Mouse (Mus musculus) stomach, postnatal 0 days (tissue): ENCODE results near the gene Farp1. TPM values are rescaled to one million over a fixed set of nuclear protein-coding genes. Genes with fewer than 3 reads are reported as not detected.

ENCODE experiments used
- ATAC-seq: fragments of 200-750 bp; cut with Nextera tagmentation; 2 replicates; pipeline ENCODE4 v1.8.0; 2017; ENCODE audit not compliant: low FRiP score, low TSS enrichment
- DNase-seq: peaks from one replicate; pipeline ENCODE4 v3.0.0-alpha.2; 2016; ENCODE audit warnings: low spot score
- H3K27ac ChIP-seq: fragments of 300-500 bp; sonication (generic); replicated peaks from 2 replicates; pipeline ENCODE4 v1.5.1; 2014; ENCODE audit warnings: mild to moderate bottlenecking, control low read depth
- H3K27me3 ChIP-seq: fragments of 300-500 bp; sonication (generic); 2 replicates; pipeline ENCODE4 v1.6.1; 2014; ENCODE audit warnings: low read length; ENCODE audit not compliant: control insufficient read depth, insufficient read depth
- H3K36me3 ChIP-seq: fragments of 300-500 bp; sonication (generic); 2 replicates; pipeline ENCODE4 v1.6.1; 2014; ENCODE audit warnings: low read length, mixed read lengths; ENCODE audit not compliant: control insufficient read depth, insufficient read depth
- H3K4me1 ChIP-seq: fragments of 300-500 bp; sonication (generic); replicated peaks from 2 replicates; pipeline ENCODE4 v1.6.1; 2014; ENCODE audit warnings: antibody characterized with exemption; ENCODE audit not compliant: control insufficient read depth, insufficient read depth
- H3K4me2 ChIP-seq: fragments of 300-500 bp; sonication (generic); replicated peaks from 2 replicates; pipeline ENCODE4 v1.6.1; 2014; ENCODE audit warnings: low read depth, mild to moderate bottlenecking, control low read depth, moderate library complexity
- H3K4me3 ChIP-seq: fragments of 300-500 bp; sonication (generic); 2 replicates; pipeline ENCODE4 v1.5.1; 2014; ENCODE audit warnings: low read depth, low read length, control low read depth
- H3K9ac ChIP-seq: fragments of 300-500 bp; sonication (generic); 2 replicates; pipeline ENCODE4 v1.6.1; 2014; ENCODE audit warnings: mild to moderate bottlenecking, low read length, control low read depth, mixed read lengths
- H3K9me3 ChIP-seq: fragments of 300-500 bp; sonication (generic); 2 replicates; pipeline ENCODE4 v1.6.1; 2016; ENCODE audit warnings: low read length; ENCODE audit not compliant: control insufficient read depth
- CTCF ChIP-seq: IDR thresholded peaks from 2 replicates; pipeline ENCODE4 v1.5.1; 2016; ENCODE audit warnings: antibody characterized with exemption, low read depth, mild to moderate bottlenecking, moderate library complexity
- EP300 ChIP-seq: optimal IDR thresholded peaks from 2 replicates; pipeline ENCODE3; 2016; ENCODE audit warnings: antibody characterized with exemption
- WGBS: fragments of 180-500 bp; shearing (Covaris S2); extraction: QIAGEN DNeasy Blood & Tissue Kit; methylation state at CpG from one replicate; pipeline ENCODE4 v1.1.7; 2014; 5-methylcytosine and 5-hydroxymethylcytosine counted together
- polyA plus RNA-seq: library from polyadenylated mRNA; unstranded; fragments of >200 nt; fragmentation: Nextera tagmentation; extraction: Ambion mirVana; gene quantifications from 2 replicates; pipeline ENCODE4 v1.2.1, GENCODE M21; 2015

Farp1 gene
- polyA plus RNA-seq, 1 experiment from 2014 or later = 4.6 TPM

DNA sequence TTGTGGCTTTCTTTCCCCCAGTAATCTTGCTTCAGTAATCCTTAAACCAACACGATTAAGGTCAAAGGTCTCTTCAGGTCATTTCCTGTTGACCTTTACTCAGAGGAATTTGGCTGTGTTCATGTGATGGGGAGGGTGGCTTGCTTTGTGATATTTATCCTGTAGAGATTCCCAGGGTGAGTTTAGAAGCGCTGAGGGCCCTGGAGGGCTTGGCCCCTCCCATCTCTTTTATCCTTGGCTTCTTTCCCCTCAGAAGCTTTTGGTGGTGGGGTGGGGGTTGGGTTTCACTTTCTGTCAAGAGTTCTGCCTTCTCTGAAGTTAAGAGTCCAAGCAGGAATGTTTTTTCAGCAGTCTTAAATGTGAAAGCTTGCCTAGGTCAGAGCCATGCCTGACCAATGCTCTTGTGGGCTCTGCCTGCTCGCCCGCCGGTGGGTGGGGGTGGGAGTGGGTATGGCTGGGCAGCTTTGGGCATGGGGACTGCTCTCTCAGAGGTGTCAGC is 18.1 kb downstream of the Farp1 start:
- H3K4me3 ChIP-seq = no peak overlapping the region
- TF ChIP-seq EP300 (no peak), CTCF (no peak)

DNA sequence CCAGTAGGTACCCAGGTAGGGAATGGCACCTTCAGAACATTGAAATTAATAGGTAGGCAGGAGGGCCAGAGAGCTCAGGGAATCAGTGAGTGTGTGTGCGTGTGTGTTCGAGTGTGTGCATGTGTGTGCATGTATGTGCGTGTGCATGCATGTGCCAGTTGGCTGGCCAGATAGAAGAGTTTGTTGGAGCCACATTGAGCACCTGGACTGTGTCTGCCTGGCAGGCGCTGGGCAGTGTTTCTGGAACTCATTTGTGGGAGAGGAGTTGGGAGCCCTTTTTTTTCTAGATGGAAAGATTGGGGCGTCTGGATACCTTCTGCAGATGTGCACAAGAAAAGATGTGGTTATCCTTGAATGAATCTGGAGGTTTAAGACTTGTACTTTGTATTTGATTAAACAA is 19.1 kb downstream of the Farp1 start:
- no peak for DNase-seq
- Histone ChIP-seq H3K9me3 (no peaks in the 10 kb centered on the region), H3K27me3 (no peaks in the 10 kb centered on the region), H3K27ac (no peak overlapping the region), H3K4me2 (no peak overlapping the region), H3K4me1 (peaks cover 2% of the 10 kb centered on the region; the same call in 1 of the 2 replicates), H3K4me3 (no peak overlapping the region), H3K9ac (no peak overlapping the region), H3K36me3 (no peaks in the 10 kb centered on the region)
- WGBS = 66% methylated on average over 5 of the region's 5 CpGs
- TF ChIP-seq EP300 (no peak), CTCF (no peak)
- no peak for ATAC-seq

More for the DNA sequence above, 18.1 kb downstream of the Farp1 start:
- Histone ChIP-seq H3K27ac (peak overlapping the region; percentile 75), H3K9ac (no peak overlapping the region), H3K36me3 (no peaks in the 10 kb centered on the region), H3K4me1 (peaks cover 2% of the 10 kb centered on the region; the same call in 1 of the 2 replicates), H3K4me2 (peak overlapping the region; percentile 29; the same call in 1 of the 2 replicates), H3K9me3 (no peaks in the 10 kb centered on the region), H3K27me3 (no peaks in the 10 kb centered on the region)
- ATAC-seq (peak; percentile 62), DNase-seq (peak; percentile 30)
- 5% methylated on average over 5 of the region's 5 CpGs for WGBS

DNA sequence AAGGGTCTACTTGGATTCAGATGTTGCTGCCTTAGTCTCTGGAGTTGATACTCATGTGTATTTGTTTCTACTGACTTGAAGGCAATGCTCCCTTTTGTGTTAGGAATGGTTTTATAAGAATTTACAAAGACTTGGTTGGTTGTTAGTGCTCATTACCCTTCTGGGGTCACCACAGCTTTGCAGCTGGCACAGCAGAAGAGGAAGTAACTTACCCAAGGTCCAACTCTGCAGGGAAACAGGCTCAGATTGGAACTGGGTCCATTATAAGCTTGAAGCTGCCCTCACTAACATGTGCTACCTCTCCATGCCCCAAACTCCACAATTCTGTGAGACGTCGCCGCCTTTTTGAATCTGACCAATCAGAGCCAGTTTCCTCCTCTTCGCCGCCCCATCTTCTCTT is 22.8 kb downstream of the Farp1 start:
- WGBS = 97% methylated on average over 5 of the region's 5 CpGs
- no peak overlapping the region for H3K4me3 ChIP-seq
- no peaks in the 10 kb centered on the region for H3K27me3 ChIP-seq
- no peak for TF ChIP-seq CTCF
- no peak for TF ChIP-seq EP300
- DNase-seq (no peak), ATAC-seq (no peak)
- peaks cover 5% of the 10 kb centered on the region; the same call in 1 of the 2 replicates for H3K4me1 ChIP-seq
- no peak overlapping the region for H3K9ac ChIP-seq
- no peak overlapping the region for H3K4me2 ChIP-seq
- no peak overlapping the region for H3K27ac ChIP-seq
- H3K9me3 ChIP-seq = no peaks in the 10 kb centered on the region
- no peaks in the 10 kb centered on the region for H3K36me3 ChIP-seq

DNA sequence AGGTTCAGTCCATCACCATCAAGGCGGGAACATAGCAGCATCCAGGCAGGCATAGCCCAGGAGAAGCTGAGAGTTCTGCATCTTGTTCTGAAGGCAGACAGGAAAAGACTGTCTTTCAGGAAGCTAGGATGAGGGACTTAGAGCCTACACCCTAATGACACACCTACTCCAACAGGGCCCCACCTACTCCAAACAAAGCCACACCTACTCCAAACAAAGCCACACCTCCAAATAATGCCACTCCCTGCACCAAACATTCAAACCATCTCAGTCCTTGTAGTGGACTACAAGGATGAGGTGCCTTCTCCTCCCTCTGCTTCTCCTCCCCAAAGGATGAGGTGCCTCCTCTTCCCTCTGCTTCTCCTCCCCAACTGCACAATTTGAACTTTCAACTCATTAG is 23.5 kb downstream of the Farp1 start:
- Histone ChIP-seq H3K4me2 (no peak overlapping the region), H3K36me3 (no peaks in the 10 kb centered on the region), H3K9ac (no peak overlapping the region), H3K4me3 (no peak overlapping the region), H3K9me3 (no peaks in the 10 kb centered on the region), H3K4me1 (peaks cover 5% of the 10 kb centered on the region; the same call in 1 of the 2 replicates), H3K27ac (no peak overlapping the region), H3K27me3 (no peaks in the 10 kb centered on the region)
- 95% methylated on average over 1 of the region's 1 CpGs for WGBS
- no peak for DNase-seq
- ATAC-seq = no peak
- TF ChIP-seq EP300 = no peak
- TF ChIP-seq CTCF = no peak

DNA sequence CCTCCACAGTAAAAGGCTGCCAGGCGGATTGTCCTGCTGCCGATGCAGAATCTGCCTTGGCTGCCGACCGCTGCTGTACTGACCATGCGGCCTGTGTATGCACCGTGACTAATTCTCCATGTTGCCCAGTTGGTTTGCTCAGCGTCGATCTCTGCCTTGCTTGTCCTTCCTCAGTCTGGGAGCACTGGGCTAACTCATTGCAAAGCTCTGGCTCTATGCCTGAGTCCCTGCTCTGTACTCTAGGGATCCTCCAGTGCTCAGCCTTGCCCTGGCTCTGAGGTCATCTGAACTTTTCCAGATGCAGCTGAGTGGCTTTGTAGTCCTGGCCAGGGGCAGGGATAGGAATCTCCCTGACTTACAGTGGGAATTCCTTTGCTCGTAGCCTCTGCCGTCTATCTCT is 24.3 kb downstream of the Farp1 start:
- H3K27ac ChIP-seq = no peak overlapping the region
- no peak overlapping the region for H3K4me2 ChIP-seq
- H3K9me3 ChIP-seq = no peaks in the 10 kb centered on the region
- peaks cover 5% of the 10 kb centered on the region; the same call in 1 of the 2 replicates for H3K4me1 ChIP-seq
- H3K9ac ChIP-seq = no peak overlapping the region
- H3K27me3 ChIP-seq = no peaks in the 10 kb centered on the region
- no peak overlapping the region for H3K4me3 ChIP-seq
- ATAC-seq (no peak), DNase-seq (no peak)
- no peaks in the 10 kb centered on the region for H3K36me3 ChIP-seq
- TF ChIP-seq EP300 = no peak
- TF ChIP-seq CTCF = no peak
- WGBS = 58% methylated on average over 10 of the region's 10 CpGs

DNA sequence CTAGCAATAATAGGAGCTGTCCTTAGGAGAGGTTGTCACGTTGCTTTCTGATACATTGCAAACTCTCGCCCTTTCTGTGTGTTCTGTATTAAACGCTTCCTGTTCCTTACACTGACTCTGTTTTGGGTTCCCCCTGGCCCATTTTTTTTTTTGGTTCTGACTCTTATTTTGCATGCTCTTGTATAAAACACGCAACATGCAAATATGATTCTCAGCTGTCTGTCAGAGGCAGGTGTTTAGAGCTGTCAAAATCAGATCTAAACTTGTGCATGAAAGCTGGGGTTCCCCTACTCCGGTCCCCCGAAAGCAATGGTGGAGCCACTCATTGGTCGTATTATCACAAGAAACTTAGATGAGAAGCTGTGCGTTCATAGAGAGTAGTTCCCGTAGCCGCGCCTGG is 25.5 kb downstream of the Farp1 start:
- TF ChIP-seq EP300 (no peak), CTCF (no peak)
- no peak overlapping the region for H3K9ac ChIP-seq
- no peaks in the 10 kb centered on the region for H3K36me3 ChIP-seq
- 85% methylated on average over 11 of the region's 11 CpGs for WGBS
- H3K4me2 ChIP-seq = no peak overlapping the region
- no peak overlapping the region for H3K27ac ChIP-seq
- DNase-seq (no peak), ATAC-seq (no peak)
- no peaks in the 10 kb centered on the region for H3K9me3 ChIP-seq
- no peak overlapping the region for H3K4me3 ChIP-seq
- peaks cover 5% of the 10 kb centered on the region; the same call in 1 of the 2 replicates for H3K4me1 ChIP-seq
- no peaks in the 10 kb centered on the region for H3K27me3 ChIP-seq
